ENCODE assay signal across 8 mouse cellular contexts in the genomic region with DNA sequence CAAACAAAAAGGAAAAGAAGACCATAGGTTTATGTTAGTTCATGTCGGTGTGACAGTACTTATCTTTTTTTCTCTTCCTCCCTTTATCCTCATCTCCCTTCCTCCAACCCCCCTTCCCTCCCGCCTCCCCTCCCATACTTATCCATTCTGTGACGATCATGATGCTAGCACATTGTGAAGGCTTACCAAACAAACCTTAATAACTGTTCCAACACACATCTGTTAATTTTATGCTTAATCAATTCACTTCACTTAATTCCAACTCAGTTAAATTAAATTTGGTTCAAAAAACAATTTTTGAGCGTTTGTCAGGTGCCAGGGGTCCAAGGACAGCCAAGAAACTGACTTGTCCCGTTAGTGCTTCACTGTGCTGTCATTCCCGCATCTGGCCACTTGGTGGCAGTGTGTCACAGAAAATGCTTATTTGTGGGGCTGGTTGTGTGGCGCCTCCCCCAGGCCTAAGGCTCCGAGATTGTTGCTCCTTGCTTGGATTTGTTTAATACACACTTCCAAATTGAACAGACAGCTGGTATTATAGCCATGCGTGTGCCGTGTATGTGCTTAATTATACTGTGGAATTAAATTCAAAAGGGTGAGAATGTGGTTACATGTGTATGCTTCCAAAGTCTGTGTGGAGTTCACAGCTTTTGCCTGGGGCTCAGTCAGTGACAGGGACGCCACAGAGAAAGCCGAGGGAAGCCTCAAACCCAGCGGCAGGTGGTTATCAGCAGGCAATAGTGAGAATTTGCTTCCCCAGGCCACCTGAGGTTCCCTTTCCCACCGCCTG.
A peak's percentile ranks its signal among the peaks of the same experiment; 100 is the strongest.
DNase-seq lines count a peak whose midpoint lies in the region; ATAC-seq lines count a peak whose summit lies in the region.

No protein-coding gene starts in this region.

- H3K36me3 ChIP-seq in forebrain, embryonic 14.5 days (ENCODE audit: control insufficient read depth, insufficient read depth, low read length): no peaks in the 10 kb centered on the region
- no peaks in the 10 kb centered on the region for H3K36me3 ChIP-seq in liver, embryonic 16.5 days (ENCODE audit: control insufficient read depth, insufficient read depth)
- no peaks in the 10 kb centered on the region for H3K36me3 ChIP-seq in neural tube, embryonic 13.5 days

- WGBS in forebrain, embryonic 14.5 days: 13% methylated on average over 14 of the region's 14 CpGs
- 16% methylated on average over 14 of the region's 14 CpGs for WGBS in large intestine, adult 2 months
- 11% methylated on average over 14 of the region's 14 CpGs for WGBS in liver, embryonic 16.5 days (ENCODE audit: insufficient replicate concordance)
- 12% methylated on average over 14 of the region's 14 CpGs for WGBS in neural tube, embryonic 13.5 days

- H3K4me3 ChIP-seq in forebrain, embryonic 14.5 days (ENCODE audit: low read depth, low read length): no peak overlapping the region
- H3K4me3 ChIP-seq in liver, embryonic 16.5 days (ENCODE audit: low read depth, low read length): peak overlapping the region; percentile 38
- no peak overlapping the region for H3K4me3 ChIP-seq in neural tube, embryonic 13.5 days

- peaks cover 5% of the 10 kb centered on the region for H3K4me1 ChIP-seq in forebrain, embryonic 14.5 days (ENCODE audit: control insufficient read depth, insufficient read depth, low read length)
- H3K4me1 ChIP-seq in liver, embryonic 16.5 days (ENCODE audit: control insufficient read depth, low read depth, low read length): peaks cover 7% of the 10 kb centered on the region; the same call in 1 of the 2 replicates
- peaks cover 16% of the 10 kb centered on the region for H3K4me1 ChIP-seq in neural tube, embryonic 13.5 days (replicated peaks)

- H3K9ac ChIP-seq in forebrain, embryonic 14.5 days (ENCODE audit: low read length): peak overlapping the region; percentile 36; the same call in 1 of the 2 replicates
- H3K9ac ChIP-seq in liver, embryonic 16.5 days (ENCODE audit: low read depth, low read length): no peak overlapping the region
- H3K9ac ChIP-seq in neural tube, embryonic 13.5 days: 0 out of 2 replicates have a peak overlapping the region, but pooled peaks have one; percentile 22

- H3K27ac ChIP-seq in forebrain, embryonic 14.5 days (ENCODE audit: low read depth, low read length): no peak overlapping the region
- H3K27ac ChIP-seq in liver, embryonic 16.5 days (ENCODE audit: low read length): no peak overlapping the region
- no peak overlapping the region for H3K27ac ChIP-seq in neural tube, embryonic 13.5 days (replicated peaks)

- no peaks in the 10 kb centered on the region for H3K9me3 ChIP-seq in forebrain, embryonic 14.5 days (replicated peaks; ENCODE audit: control insufficient read depth, low read length)
- H3K9me3 ChIP-seq in liver, embryonic 16.5 days (replicated peaks; ENCODE audit: control insufficient read depth, low read length): no peaks in the 10 kb centered on the region
- H3K9me3 ChIP-seq in neural tube, embryonic 13.5 days: no peaks in the 10 kb centered on the region

- peak overlapping the region; percentile 12; the same call in 1 of the 2 replicates for H3K4me2 ChIP-seq in forebrain, embryonic 14.5 days (ENCODE audit: low read length)
- peak overlapping the region; percentile 64 for H3K4me2 ChIP-seq in liver, embryonic 16.5 days (ENCODE audit: low read depth, low read length)
- H3K4me2 ChIP-seq in neural tube, embryonic 13.5 days: peak overlapping the region; percentile 39

- intact Hi-C loops in heart, postnatal 14 days (cut with DNase I): loop anchor here (10.0 kb wide), 1 partner anchor 1034 kb away; no protein-coding TSS in a partner anchor

- DNase-seq in ES-CJ7 (ENCODE audit: low read depth, low spot score): peak; percentile 88
- peak; percentile 74 for DNase-seq in cerebellum, adult 11 months
- DNase-seq in forebrain, embryonic 14.5 days (ENCODE audit: low spot score): peak; percentile 89
- DNase-seq in heart, postnatal 14 days: peak; percentile 88 to 92
- DNase-seq in large intestine, adult 2 months (ENCODE audit: low read depth, low spot score): peak; percentile 63
- peak; percentile 38 for DNase-seq in telencephalon, adult 2 months (ENCODE audit: low read depth, low spot score)

- ATAC-seq in forebrain, embryonic 14.5 days: peak; percentile 81
- no peak; the same call in 1 of the 2 replicates for ATAC-seq in liver, embryonic 16.5 days (ENCODE audit: low read depth)
- peak; percentile 64; the same call in 1 of the 2 replicates for ATAC-seq in neural tube, embryonic 13.5 days (ENCODE audit: low read depth)

- H3K27me3 ChIP-seq in forebrain, embryonic 14.5 days (replicated peaks; ENCODE audit: control insufficient read depth, insufficient read depth, low read length): no peaks in the 10 kb centered on the region
- no peaks in the 10 kb centered on the region for H3K27me3 ChIP-seq in liver, embryonic 16.5 days (ENCODE audit: control insufficient read depth, insufficient read depth, low read depth, low read length)
- H3K27me3 ChIP-seq in neural tube, embryonic 13.5 days: no peaks in the 10 kb centered on the region

Comparison
In these comparisons a context has a peak if more than half of its experiments do, and no peak if none do; other contexts are left out.
1. DNase-seq: peak in every context shown above with its lines; median percentile 90 in heart, postnatal 14 days; 89 in forebrain, embryonic 14.5 days; 88 in ES-CJ7; 74 in cerebellum, adult 11 months; 63 in large intestine, adult 2 months; 38 in telencephalon, adult 2 months.
2. H3K4me2 ChIP-seq: peak in every context shown above with its lines; median percentile 64 in liver, embryonic 16.5 days; 39 in neural tube, embryonic 13.5 days; 12 in forebrain, embryonic 14.5 days.